Mouse (Mus musculus): ENCODE measurements around the gene Gm6583. TPM values are rescaled to one million over a fixed set of nuclear protein-coding genes. Genes with fewer than 3 reads are reported as not detected.

Gene Gm6583
- polyA plus RNA-seq, 1 experiment: not detected

- H3K4me1 ChIP-seq (ENCODE audit: control insufficient read depth, insufficient read depth, low read length): no peaks in the 10 kb centered on the region
- no peak overlapping the region for H3K4me3 ChIP-seq (ENCODE audit: insufficient read depth, low read length)
- H3K27ac ChIP-seq (ENCODE audit: insufficient read depth, low read length): no peak overlapping the region
- no peak for TF ChIP-seq POLR2A (IDR thresholded peaks at IDR 0.05; ENCODE audit: low read depth, low read length)
- no peak for TF ChIP-seq CTCF (IDR thresholded peaks at IDR 0.05; ENCODE audit: borderline replicate concordance, insufficient read depth, low read length)
These were observed 6.7 kb downstream of the Gm6583 start for GRCm38 (mm10) chr5:112349169-112349568.

- H3K4me1 ChIP-seq (ENCODE audit: control insufficient read depth, insufficient read depth, low read length): no peaks in the 10 kb centered on the region
- no peak overlapping the region for H3K27ac ChIP-seq (ENCODE audit: insufficient read depth, low read length)
- TF ChIP-seq CTCF (IDR thresholded peaks at IDR 0.05; ENCODE audit: borderline replicate concordance, insufficient read depth, low read length) (no peak), POLR2A (IDR thresholded peaks at IDR 0.05; ENCODE audit: low read depth, low read length) (no peak)
- H3K4me3 ChIP-seq (ENCODE audit: insufficient read depth, low read length): no peak overlapping the region
These were observed 9.4 kb downstream of the Gm6583 start for GRCm38 (mm10) chr5:112346211-112346965.

- H3K4me3 ChIP-seq (ENCODE audit: insufficient read depth, low read length): no peak overlapping the region
- H3K4me1 ChIP-seq (ENCODE audit: control insufficient read depth, insufficient read depth, low read length): no peaks in the 10 kb centered on the region
- TF ChIP-seq CTCF (IDR thresholded peaks at IDR 0.05; ENCODE audit: borderline replicate concordance, insufficient read depth, low read length) (no peak), POLR2A (IDR thresholded peaks at IDR 0.05; ENCODE audit: low read depth, low read length) (no peak)
- H3K27ac ChIP-seq (ENCODE audit: insufficient read depth, low read length): no peak overlapping the region
These were observed 11.5 kb downstream of the Gm6583 start for GRCm38 (mm10) chr5:112344092-112344960.

- Histone ChIP-seq H3K27ac (ENCODE audit: insufficient read depth, low read length) (no peak overlapping the region), H3K4me3 (ENCODE audit: insufficient read depth, low read length) (peak overlapping the region; percentile 98), H3K4me1 (ENCODE audit: control insufficient read depth, insufficient read depth, low read length) (no peaks in the 10 kb centered on the region)
- TF ChIP-seq CTCF (IDR thresholded peaks at IDR 0.05; ENCODE audit: borderline replicate concordance, insufficient read depth, low read length) (no peak), POLR2A (IDR thresholded peaks at IDR 0.05; ENCODE audit: low read depth, low read length) (no peak; the same call in 1 of the 2 replicates)
These were observed 12.6 kb downstream of the Gm6583 start for GRCm38 (mm10) chr5:112343205-112343595.

GRCm38 (mm10) chr5:112342463-112343204 is 13.2 kb downstream of the Gm6583 start, which contains the start of the genes Srrd and Hps4:
Gene Srrd, minus strand, starts transcription at chr5:112343040.
Gene Hps4, plus strand, starts transcription at chr5:112343083.
- Histone ChIP-seq H3K4me1 (ENCODE audit: control insufficient read depth, insufficient read depth, low read length) (no peaks in the 10 kb centered on the region), H3K4me3 (ENCODE audit: insufficient read depth, low read length) (peak within 1 kb of the TSS; percentile 98), H3K27ac (ENCODE audit: insufficient read depth, low read length) (no peak within 1 kb of the TSS)
- peak; percentile 59 for TF ChIP-seq POLR2A (IDR thresholded peaks at IDR 0.05; ENCODE audit: low read depth, low read length)
- no peak for TF ChIP-seq CTCF (IDR thresholded peaks at IDR 0.05; ENCODE audit: borderline replicate concordance, insufficient read depth, low read length)

- H3K27ac ChIP-seq (ENCODE audit: insufficient read depth, low read length): no peak overlapping the region
- no peaks in the 10 kb centered on the region for H3K4me1 ChIP-seq (ENCODE audit: control insufficient read depth, insufficient read depth, low read length)
- TF ChIP-seq CTCF (IDR thresholded peaks at IDR 0.05; ENCODE audit: borderline replicate concordance, insufficient read depth, low read length): no peak
- no peak for TF ChIP-seq POLR2A (IDR thresholded peaks at IDR 0.05; ENCODE audit: low read depth, low read length)
- H3K4me3 ChIP-seq (ENCODE audit: insufficient read depth, low read length): no peak overlapping the region
These were observed 16.6 kb downstream of the Gm6583 start for GRCm38 (mm10) chr5:112339215-112339614.

GRCm38 (mm10) chr5:112337004-112337403 is 18.8 kb downstream of the Gm6583 start:
- TF ChIP-seq CTCF (IDR thresholded peaks at IDR 0.05; ENCODE audit: borderline replicate concordance, insufficient read depth, low read length): no peak
- H3K4me1 ChIP-seq (ENCODE audit: control insufficient read depth, insufficient read depth, low read length): no peaks in the 10 kb centered on the region
- no peak overlapping the region for H3K4me3 ChIP-seq (ENCODE audit: insufficient read depth, low read length)
- no peak overlapping the region for H3K27ac ChIP-seq (ENCODE audit: insufficient read depth, low read length)

- H3K4me3 ChIP-seq (ENCODE audit: insufficient read depth, low read length): no peak overlapping the region
- no peaks in the 10 kb centered on the region for H3K4me1 ChIP-seq (ENCODE audit: control insufficient read depth, insufficient read depth, low read length)
- peak; percentile 60; the same call in 1 of the 2 replicates for TF ChIP-seq CTCF (IDR thresholded peaks at IDR 0.05; ENCODE audit: borderline replicate concordance, insufficient read depth, low read length)
- no peak for TF ChIP-seq POLR2A (IDR thresholded peaks at IDR 0.05; ENCODE audit: low read depth, low read length)
- no peak overlapping the region for H3K27ac ChIP-seq (ENCODE audit: insufficient read depth, low read length)
These were observed 20.4 kb downstream of the Gm6583 start for GRCm38 (mm10) chr5:112335473-112335872.

- TF ChIP-seq CTCF (IDR thresholded peaks at IDR 0.05; ENCODE audit: borderline replicate concordance, insufficient read depth, low read length) (no peak), POLR2A (IDR thresholded peaks at IDR 0.05; ENCODE audit: low read depth, low read length) (no peak)
- Histone ChIP-seq H3K4me3 (ENCODE audit: insufficient read depth, low read length) (no peak overlapping the region), H3K4me1 (ENCODE audit: control insufficient read depth, insufficient read depth, low read length) (0 out of 2 replicates have a peak, but pooled peaks cover 2% of the 10 kb centered on the region), H3K27ac (ENCODE audit: insufficient read depth, low read length) (no peak overlapping the region)
These were observed 25.8 kb downstream of the Gm6583 start for GRCm38 (mm10) chr5:112329805-112330564.

Measured in embryonic fibroblast, embryonic 13.5 days (primary cell).